8 mouse cellular contexts compared by ENCODE assay signal in genomic region chr1:74661448-74662195, GRCm38 (mm10). TPM values are rescaled to one million over a fixed set of nuclear protein-coding genes. Genes with fewer than 3 reads are reported as not detected.
DNase-seq lines count a peak whose midpoint lies in the region; ATAC-seq lines count a peak whose summit lies in the region.

Gene Ttll4 (plus strand): TSS chr1:74661745.

- H3K27me3 ChIP-seq in heart, embryonic 10.5 days (ENCODE audit: insufficient read depth, poor library complexity, severe bottlenecking): no peaks in the 10 kb centered on the region
- H3K27me3 ChIP-seq in kidney, embryonic 15.5 days: no peaks in the 10 kb centered on the region

- 1% methylated on average over 65 of the region's 66 CpGs for WGBS in heart, embryonic 10.5 days
- under 1% methylated on average over 59 of the region's 66 CpGs for WGBS in kidney, embryonic 15.5 days

- peak within 1 kb of the TSS; percentile 64 for H3K4me2 ChIP-seq in kidney, embryonic 15.5 days

- H3K4me3 ChIP-seq in heart, embryonic 10.5 days: peak within 1 kb of the TSS; percentile 88
- H3K4me3 ChIP-seq in kidney, embryonic 15.5 days (replicated peaks): peak within 1 kb of the TSS; percentile 96

- peak; percentile 85 for ATAC-seq in erythroblast, adult 5-6 weeks (replicated peaks; ENCODE audit: low FRiP score, poor library complexity, severe bottlenecking)
- ATAC-seq in kidney, embryonic 15.5 days (replicated peaks; ENCODE audit: low FRiP score): peak; percentile 99
- peak; percentile 99 for ATAC-seq in monocyte, adult 5-6 weeks (replicated peaks; ENCODE audit: insufficient number of reproducible peaks, low FRiP score, low TSS enrichment, poor library complexity, severe bottlenecking)

- H3K9ac ChIP-seq in kidney, embryonic 15.5 days: peak within 1 kb of the TSS; percentile 83

- no peaks in the 10 kb centered on the region for H3K9me3 ChIP-seq in heart, embryonic 10.5 days
- H3K9me3 ChIP-seq in kidney, embryonic 15.5 days (replicated peaks): no peaks in the 10 kb centered on the region

- H3K27ac ChIP-seq in heart, embryonic 10.5 days: peak within 1 kb of the TSS; percentile 94
- H3K27ac ChIP-seq in kidney, embryonic 15.5 days: peak within 1 kb of the TSS; percentile 91

- no peaks in the 10 kb centered on the region for H3K36me3 ChIP-seq in heart, embryonic 10.5 days
- no peaks in the 10 kb centered on the region for H3K36me3 ChIP-seq in kidney, embryonic 15.5 days

- H3K4me1 ChIP-seq in heart, embryonic 10.5 days: peaks cover 26% of the 10 kb centered on the region
- peaks cover 12% of the 10 kb centered on the region for H3K4me1 ChIP-seq in kidney, embryonic 15.5 days

- DNase-seq in B cell, adult 2 months: peak; percentile 87 to 89
- DNase-seq in brain, adult 2 months (ENCODE audit: low read depth, low spot score): peak; percentile 99
- DNase-seq in heart, embryonic 10.5 days (ENCODE audit: low spot score): peak; percentile 97
- peak; percentile 93 for DNase-seq in liver
- peak; percentile 86 to 92 for DNase-seq in spleen, postnatal 4 days (ENCODE audit: low spot score in 2 of 2)

RNA-seq across cellular contexts. Expression of gene Ttll4, which starts in this region (rescaled TPM):
- 0.77 and 3.1 TPM in 2 replicates for total RNA-seq in erythroblast, adult 5-6 weeks (2015; ENCODE audit: low replicate concordance)
- total RNA-seq in erythroblast, adult 5-6 weeks (2017; ENCODE audit: low replicate concordance): 10.3 and 13.7 TPM in 2 replicates
- polyA plus RNA-seq in heart, embryonic 10.5 days (2016; fragmentation: Nextera tagmentation; extraction: Ambion mirVana): 27.8 and 28.9 TPM in 2 replicates
- 17.4 and 19.5 TPM in 2 replicates for polyA plus RNA-seq in kidney, embryonic 15.5 days (2015; fragmentation: Nextera tagmentation; extraction: Ambion mirVana)
- 13.3 to 25.8 TPM (median 21.5 TPM) in 3 replicates for total RNA-seq in monocyte, adult 5-6 weeks (2017)

Comparison
In these comparisons a context has a peak if more than half of its experiments do, and no peak if none do; other contexts are left out.
1. Peak in every context shown above with its lines: DNase-seq, ATAC-seq, H3K4me3 ChIP-seq and H3K27ac ChIP-seq.